Mouse (Mus musculus) forebrain, postnatal 0 days (tissue): ENCODE measurements at regions not wholly inside any gene's neighbourhood (a gene's known extent, or its start where the extent isn't known, plus 50 kb on each side); places are given as distances from the start of the nearest gene placed in this dataset.

ENCODE experiments used
- ATAC-seq: fragments of 200-750 bp; cut with Nextera tagmentation; 2 replicates; pipeline ENCODE4 v1.8.0; 2017; ENCODE audit warnings: mild to moderate bottlenecking, moderate library complexity
- DNase-seq: peaks from one replicate; pipeline ENCODE4 v3.0.0-alpha.2; 2015
- H3K27ac ChIP-seq: fragments of 300-500 bp; sonication (generic); 2 replicates; pipeline ENCODE4 v1.5.1; 2014; ENCODE audit warnings: low read depth, mild to moderate bottlenecking, antibody characterized with exemption, low read length, moderate library complexity, mixed read lengths
- H3K27me3 ChIP-seq: fragments of 300-500 bp; sonication (generic); 2 replicates; pipeline ENCODE4 v1.6.1; 2014; ENCODE audit warnings: mild to moderate bottlenecking, low read length, mixed read lengths; ENCODE audit not compliant: insufficient read depth
- H3K36me3 ChIP-seq: fragments of 300-500 bp; sonication (generic); 2 replicates; pipeline ENCODE4 v1.6.1; 2014; ENCODE audit warnings: mild to moderate bottlenecking, moderate library complexity; ENCODE audit not compliant: insufficient read depth
- H3K4me1 ChIP-seq: fragments of 300-500 bp; sonication (generic); 2 replicates; pipeline ENCODE4 v1.6.1; 2014; ENCODE audit warnings: antibody characterized with exemption; ENCODE audit not compliant: insufficient read depth
- H3K4me2 ChIP-seq: fragments of 300-500 bp; sonication (generic); 2 replicates; pipeline ENCODE4 v1.6.1; 2014; ENCODE audit warnings: low read depth, mild to moderate bottlenecking, moderate library complexity
- H3K4me3 ChIP-seq: fragments of 300-500 bp; sonication (generic); 2 replicates; pipeline ENCODE4 v1.5.1; 2014; ENCODE audit warnings: low read depth, low read length, mixed read lengths
- H3K9ac ChIP-seq: fragments of 300-500 bp; sonication (generic); 2 replicates; pipeline ENCODE4 v1.6.1; 2014; ENCODE audit warnings: mild to moderate bottlenecking
- H3K9me3 ChIP-seq: fragments of 300-500 bp; sonication (generic); 2 replicates; pipeline ENCODE4 v1.6.1; 2016; ENCODE audit warnings: low read length
- CTCF ChIP-seq: sonication (generic); IDR thresholded peaks from 2 replicates; pipeline ENCODE4 v1.5.1; 2016; ENCODE audit warnings: antibody characterized with exemption, control low read depth, low read depth
- WGBS: fragments of 180-500 bp; shearing (Covaris S2); extraction: QIAGEN DNeasy Blood & Tissue Kit; methylation state at CpG from one replicate; pipeline ENCODE4 v1.1.7; 2014; 5-methylcytosine and 5-hydroxymethylcytosine counted together

DNA sequence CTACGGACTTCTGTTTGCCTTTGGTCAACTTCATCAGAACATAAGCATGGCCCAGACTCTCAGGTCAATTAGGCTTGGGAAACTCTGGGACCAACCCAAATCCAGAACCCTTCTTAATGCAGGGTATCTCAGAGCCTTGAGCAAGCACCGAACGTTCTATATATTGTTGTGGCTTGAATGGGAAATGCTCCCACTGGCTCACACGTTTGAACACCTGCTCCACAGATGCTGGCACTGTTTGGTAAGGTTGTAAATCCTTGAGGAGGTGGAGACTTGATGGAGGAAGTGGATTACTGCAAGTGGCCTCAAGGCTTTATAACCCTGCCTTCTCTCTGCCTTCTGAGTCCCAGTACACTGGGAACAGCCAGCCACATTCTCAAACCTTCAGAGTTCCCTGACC, 231.3 kb upstream of the Tox3 start:
- Histone ChIP-seq H3K27ac (no peak overlapping the region), H3K36me3 (no peaks in the 10 kb centered on the region), H3K4me2 (no peak overlapping the region), H3K4me1 (no peaks in the 10 kb centered on the region), H3K9me3 (no peaks in the 10 kb centered on the region), H3K27me3 (no peaks in the 10 kb centered on the region), H3K9ac (no peak overlapping the region), H3K4me3 (no peak overlapping the region)
- no peak for TF ChIP-seq CTCF
- WGBS, result 92% methylated on average over 4 of the region's 4 CpGs
- ATAC-seq, result no peak
- no peak for DNase-seq

DNA sequence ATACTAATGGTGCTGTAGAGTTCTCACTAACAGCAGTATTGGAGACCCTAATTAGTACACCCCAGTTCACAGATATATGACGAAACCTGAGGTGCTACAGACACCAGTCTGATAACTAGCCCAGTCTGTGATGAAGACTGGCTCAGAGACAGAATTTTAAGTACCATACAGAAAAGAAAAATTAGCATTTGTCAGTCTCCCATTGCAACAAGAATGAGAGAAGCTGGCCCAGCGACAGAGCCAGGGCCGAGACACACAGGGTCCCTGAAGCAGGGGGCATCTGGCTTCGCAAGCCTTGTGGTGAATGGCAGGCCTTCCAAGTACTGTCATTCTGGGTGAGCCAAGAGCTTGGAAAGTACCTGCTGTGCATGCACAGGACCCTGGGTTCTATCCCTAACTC, 228.8 kb upstream of the Tox3 start:
- Histone ChIP-seq H3K9me3 (no peaks in the 10 kb centered on the region), H3K4me1 (no peaks in the 10 kb centered on the region), H3K4me2 (no peak overlapping the region), H3K36me3 (no peaks in the 10 kb centered on the region), H3K9ac (no peak overlapping the region), H3K27ac (no peak overlapping the region), H3K27me3 (no peaks in the 10 kb centered on the region), H3K4me3 (no peak overlapping the region)
- TF ChIP-seq CTCF, result no peak
- ATAC-seq, result peak; percentile 88
- WGBS, result 16% methylated on average over 4 of the region's 4 CpGs
- peak; percentile 65 for DNase-seq

DNA sequence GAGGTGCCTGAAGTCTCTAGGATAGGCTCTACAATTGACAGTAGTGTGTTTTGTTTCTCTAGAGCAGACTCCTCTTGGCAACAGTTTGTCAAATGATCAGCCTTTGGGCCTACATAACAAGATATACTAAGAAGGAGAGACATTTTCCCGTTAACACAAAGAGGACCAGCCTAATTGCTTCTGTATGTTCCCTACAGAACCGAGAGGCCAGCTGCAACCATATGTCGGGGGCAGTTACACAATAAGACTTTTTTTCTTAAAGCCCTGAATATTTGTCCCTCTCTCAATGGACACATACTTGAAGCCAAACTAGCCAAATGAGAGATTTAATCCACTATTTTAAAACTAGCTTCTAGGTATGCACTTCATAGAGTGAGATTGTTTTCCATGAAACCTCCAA, 226.5 kb upstream of the Tox3 start:
- no peak for TF ChIP-seq CTCF
- no peaks in the 10 kb centered on the region for H3K9me3 ChIP-seq
- no peak overlapping the region for H3K9ac ChIP-seq
- H3K27ac ChIP-seq, result no peak overlapping the region
- DNase-seq, result no peak
- no peaks in the 10 kb centered on the region for H3K4me1 ChIP-seq
- no peak overlapping the region for H3K4me3 ChIP-seq
- no peak for ATAC-seq
- 39% methylated on average over 3 of the region's 3 CpGs for WGBS
- H3K36me3 ChIP-seq, result no peaks in the 10 kb centered on the region
- H3K27me3 ChIP-seq, result no peaks in the 10 kb centered on the region
- no peak overlapping the region for H3K4me2 ChIP-seq

DNA sequence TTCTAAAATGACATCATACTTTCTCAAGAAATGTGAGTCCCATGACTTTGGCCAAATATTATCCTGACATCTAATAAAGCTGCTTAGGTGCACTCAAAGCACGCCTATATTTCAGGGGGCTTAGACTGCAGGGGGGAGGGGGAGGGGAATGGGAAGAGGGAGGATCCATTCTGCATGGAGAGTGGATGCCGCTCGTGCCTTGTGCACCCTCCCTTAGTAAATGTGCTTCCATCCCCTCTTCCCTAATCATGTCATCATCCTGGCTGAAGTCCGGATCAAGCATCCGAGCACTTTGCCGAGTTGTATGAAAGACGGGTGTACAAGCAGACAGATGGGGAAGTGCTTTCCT, 207.9 kb upstream of the Tox3 start:
- DNase-seq, result no peak
- no peak for ATAC-seq

DNA sequence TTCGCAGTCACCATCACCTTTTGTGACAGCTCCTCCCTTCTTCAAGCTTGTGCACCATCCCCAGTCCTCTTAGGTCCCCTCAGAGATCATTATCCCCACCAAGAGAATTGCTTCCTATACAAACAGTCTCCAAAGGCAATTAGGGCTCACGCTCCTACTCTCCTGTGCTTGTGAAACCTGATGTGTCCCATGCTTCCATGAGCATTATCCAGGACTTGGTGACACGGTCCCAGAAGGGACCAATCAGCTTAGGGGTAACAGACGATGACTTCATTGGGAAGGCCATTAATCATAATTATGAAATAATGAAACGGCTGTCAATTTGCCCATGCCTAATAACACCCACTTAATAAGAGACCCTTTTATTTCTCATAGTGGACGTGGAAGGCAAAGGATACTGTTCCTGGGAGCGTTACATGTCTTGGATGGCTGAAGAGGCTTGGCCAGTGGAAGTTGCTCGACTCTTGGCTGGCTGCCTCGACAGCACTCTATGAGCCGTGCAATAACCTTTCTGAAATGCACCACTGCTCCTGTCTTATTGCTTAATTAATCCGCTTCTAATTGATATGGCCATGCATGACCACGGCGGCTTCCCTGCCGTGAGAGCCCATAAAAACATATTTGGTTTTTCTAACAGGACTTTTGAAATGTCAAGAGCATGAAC, 207.4 kb upstream of the Tox3 start:
- Histone ChIP-seq H3K4me1 (no peaks in the 10 kb centered on the region), H3K27me3 (no peaks in the 10 kb centered on the region), H3K4me2 (no peak overlapping the region), H3K36me3 (no peaks in the 10 kb centered on the region), H3K27ac (no peak overlapping the region), H3K9ac (no peak overlapping the region), H3K9me3 (no peaks in the 10 kb centered on the region), H3K4me3 (no peak overlapping the region)
- WGBS, result 73% methylated on average over 14 of the region's 14 CpGs
- DNase-seq (no peak), ATAC-seq (no peak)
- no peak for TF ChIP-seq CTCF

More for the DNA sequence above, 207.9 kb upstream of the Tox3 start:
- Histone ChIP-seq H3K4me1 (no peaks in the 10 kb centered on the region), H3K36me3 (no peaks in the 10 kb centered on the region), H3K27me3 (no peaks in the 10 kb centered on the region), H3K27ac (no peak overlapping the region), H3K9ac (no peak overlapping the region), H3K4me2 (no peak overlapping the region), H3K9me3 (no peaks in the 10 kb centered on the region), H3K4me3 (no peak overlapping the region)
- WGBS, result 90% methylated on average over 7 of the region's 7 CpGs
- no peak for TF ChIP-seq CTCF

DNA sequence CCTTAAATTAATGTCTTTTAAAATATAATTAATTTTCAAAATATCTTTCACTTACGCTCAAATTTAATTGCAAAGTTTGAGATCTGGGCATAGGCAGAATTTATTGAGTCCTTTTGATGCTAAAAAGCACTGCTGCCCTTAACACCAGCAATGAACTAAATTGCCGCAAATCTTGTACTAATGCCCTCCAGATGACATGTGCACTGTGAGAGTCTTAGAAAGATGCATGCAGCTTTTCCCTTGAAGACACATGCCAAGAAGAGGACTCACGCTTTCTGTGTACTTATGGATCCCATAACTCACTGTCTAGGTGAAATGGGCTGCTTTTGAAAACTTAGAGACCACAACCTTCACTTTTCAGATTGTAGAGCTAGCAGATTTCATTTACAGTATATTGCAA, 199.1 kb upstream of the Tox3 start:
- Histone ChIP-seq H3K27me3 (no peaks in the 10 kb centered on the region; the same call in 1 of the 2 replicates), H3K9ac (no peak overlapping the region), H3K4me1 (no peaks in the 10 kb centered on the region), H3K4me3 (no peak overlapping the region), H3K27ac (no peak overlapping the region), H3K4me2 (no peak overlapping the region), H3K36me3 (no peaks in the 10 kb centered on the region), H3K9me3 (no peaks in the 10 kb centered on the region)
- 82% methylated on average over 3 of the region's 3 CpGs for WGBS
- DNase-seq (no peak), ATAC-seq (no peak)
- no peak for TF ChIP-seq CTCF

DNA sequence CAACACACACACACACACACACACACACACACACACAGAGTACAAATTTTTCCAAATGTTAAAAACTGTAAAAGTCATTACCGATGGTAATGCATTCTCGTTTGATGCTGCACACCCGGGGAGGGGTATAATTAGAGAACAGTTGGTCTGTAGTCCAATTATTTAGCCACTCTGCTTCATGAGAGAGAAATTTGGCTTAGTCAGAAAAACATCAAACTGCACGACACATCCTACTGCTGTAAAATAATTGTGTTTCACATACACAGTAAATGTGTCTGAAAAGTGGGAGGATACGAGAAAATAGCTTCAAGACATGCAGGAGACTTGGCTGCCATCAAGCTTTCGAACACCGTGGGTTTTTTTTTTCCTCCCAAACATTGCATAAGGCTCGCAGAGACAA, 194.5 kb upstream of the Tox3 start:
- H3K27ac ChIP-seq, result no peak overlapping the region
- peak; percentile 32; the same call in 1 of the 2 replicates for ATAC-seq
- H3K9ac ChIP-seq, result no peak overlapping the region
- TF ChIP-seq CTCF, result no peak
- DNase-seq, result peak; percentile 31
- 14% methylated on average over 8 of the region's 8 CpGs for WGBS
- no peaks in the 10 kb centered on the region for H3K27me3 ChIP-seq
- H3K4me2 ChIP-seq, result peak overlapping the region; percentile 24; the same call in 1 of the 2 replicates
- H3K4me1 ChIP-seq, result no peaks in the 10 kb centered on the region
- no peak overlapping the region for H3K4me3 ChIP-seq
- H3K9me3 ChIP-seq, result no peaks in the 10 kb centered on the region
- H3K36me3 ChIP-seq, result no peaks in the 10 kb centered on the region
